Mouse (Mus musculus): ENCODE measurements around the gene Mfap4. TPM values are rescaled to one million over a fixed set of nuclear protein-coding genes. Genes with fewer than 3 reads are reported as not detected.

Mfap4 gene
- 10 to 100 TPM in 1 of 2 experiments, 1 to 10 TPM in 1; 6.9 to 36.6 TPM for total RNA-seq (2021)
- long read RNA-seq, experiment 1, transcript Mfap4-202 (6 exons, 1,722 nt): major isoform, 20 of 24 reads
- long read RNA-seq, experiment 1, partial matches to known transcripts: 2 of 24 reads
- long read RNA-seq, experiment 1, other reads (novel, unspliced or antisense): 1 of 24 reads
- long read RNA-seq, experiment 2, transcript Mfap4-202 (6 exons, 1,722 nt): major isoform, 10 of 12 reads
- long read RNA-seq, experiment 2, partial matches to known transcripts: 0 of 12 reads
- long read RNA-seq, experiment 2, other reads (novel, unspliced or antisense): 2 of 12 reads

DNA sequence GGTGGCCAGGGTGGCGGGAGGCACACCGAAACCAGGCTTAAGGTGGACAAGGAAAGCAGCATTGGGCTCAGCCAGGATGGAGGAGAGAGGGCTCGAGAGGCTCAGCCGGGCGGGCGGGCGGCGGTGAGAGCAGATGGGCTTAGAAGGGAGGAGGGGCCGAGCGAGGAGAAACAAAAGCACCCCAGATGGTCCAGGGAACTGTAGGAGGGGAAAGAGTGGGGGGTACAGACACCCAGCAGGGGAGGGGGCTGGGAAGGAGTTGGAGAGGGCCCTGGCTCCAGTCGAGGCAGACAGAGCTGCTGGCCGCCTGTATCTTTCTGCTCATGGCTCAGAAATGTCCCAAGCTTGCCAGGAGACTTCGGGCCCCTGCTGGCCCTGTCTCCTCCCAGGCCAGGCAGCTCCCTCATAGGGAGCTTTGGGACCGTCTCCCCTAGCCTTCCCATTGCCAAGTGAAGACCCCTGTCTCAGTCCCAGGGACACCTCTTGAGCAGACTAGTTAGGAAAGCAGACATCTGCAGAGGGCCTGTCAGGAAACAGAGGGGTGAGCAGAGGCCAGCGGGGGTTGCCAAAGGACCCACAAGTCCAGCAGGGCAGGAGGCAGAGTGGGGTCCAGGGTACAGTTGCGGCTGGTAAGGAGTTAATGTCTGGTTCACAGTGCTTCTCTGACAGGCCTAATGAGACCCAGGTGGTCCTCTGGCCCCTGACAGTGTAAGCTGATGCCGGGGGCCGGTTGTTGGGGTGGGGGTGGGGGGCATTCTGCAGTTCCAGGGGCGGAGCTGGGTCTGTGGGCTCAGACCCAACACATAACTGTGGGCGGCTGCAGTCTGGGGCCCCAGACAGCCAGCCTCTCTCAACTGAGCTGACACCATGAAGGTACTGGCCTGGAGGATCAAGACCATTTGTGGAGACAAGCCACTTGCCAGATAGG, at the start of gene Mfap4:
Mfap4 (plus strand) TSS at position 819 of the 928 bp plus-strand sequence.
- Histone ChIP-seq H3K4me3 (peak within 1 kb of the TSS; percentile 56), H3K27ac (peak within 1 kb of the TSS; percentile 67)
- DNase-seq: peak; percentile 60
- TF ChIP-seq CTCF (IDR thresholded peaks at IDR 0.05): no peak
- intact Hi-C loops (cut with DNase I): no loop called here

DNA sequence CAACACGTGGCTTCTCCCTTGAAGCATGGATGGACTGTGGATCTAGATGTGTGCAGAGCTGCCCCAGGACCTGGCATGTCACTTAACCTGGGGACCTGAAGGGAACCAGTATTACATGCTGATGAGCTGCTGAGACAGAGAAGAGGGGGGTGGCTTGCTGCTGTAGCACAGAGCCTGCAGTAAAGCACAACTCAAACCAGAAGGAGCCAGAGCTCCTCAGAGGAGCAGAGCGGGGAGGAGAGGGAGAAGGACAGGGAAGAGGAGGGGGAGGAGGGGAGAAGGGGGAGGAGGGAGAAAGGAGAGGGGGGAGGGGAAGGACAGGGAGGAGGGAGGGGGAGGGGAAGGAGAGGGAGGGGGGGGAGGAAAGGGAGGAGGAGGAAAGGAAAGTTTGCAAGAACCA, 48.9 kb upstream of the Mfap4 start:
- no peak for TF ChIP-seq CTCF (IDR thresholded peaks at IDR 0.05)
- Histone ChIP-seq H3K4me3 (no peak overlapping the region), H3K27ac (no peak overlapping the region)
- intact Hi-C loops (cut with DNase I): no loop called here
- no peak for DNase-seq

DNA sequence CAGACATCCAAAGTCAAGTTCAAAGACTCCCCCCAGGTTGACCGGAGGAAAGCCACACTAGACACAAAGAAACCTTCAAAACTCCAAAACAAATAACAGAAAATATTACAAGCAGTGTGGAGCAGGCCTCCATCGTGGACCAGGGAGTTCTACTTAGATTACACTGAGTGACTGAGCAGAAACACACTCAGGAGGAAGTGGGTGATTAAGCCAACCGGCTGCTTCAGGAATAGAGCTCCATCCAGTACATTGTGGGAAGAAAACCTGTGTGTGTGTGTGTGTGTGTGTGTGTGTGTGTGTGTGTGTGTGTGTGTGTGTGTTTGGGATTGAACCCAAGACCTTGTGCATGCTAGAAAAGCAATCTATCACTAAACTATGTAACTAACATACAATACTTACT, 46.1 kb upstream of the Mfap4 start:
- intact Hi-C loops (cut with DNase I): no loop called here
- no peak for TF ChIP-seq CTCF (IDR thresholded peaks at IDR 0.05)

DNA sequence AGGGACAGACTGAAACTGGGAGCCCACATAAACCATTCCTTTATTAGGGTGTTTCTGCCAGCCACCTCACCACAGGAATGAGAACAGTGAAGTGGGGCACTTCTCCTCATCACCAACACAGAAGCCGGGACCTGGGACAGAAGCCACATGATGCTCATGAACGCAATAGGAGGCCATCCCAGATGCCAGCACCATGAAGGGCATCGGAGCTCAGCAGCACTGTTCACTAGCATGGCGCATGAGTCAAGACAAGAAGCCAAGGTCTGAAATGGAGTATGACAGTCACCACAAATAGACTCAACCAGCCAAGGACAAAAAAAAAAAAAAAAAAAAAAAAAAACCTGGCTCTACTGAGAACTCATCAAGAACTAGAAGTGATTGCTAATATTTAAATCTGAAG, 44.8 kb upstream of the Mfap4 start:
- no peak for DNase-seq
- Histone ChIP-seq H3K4me3 (no peak overlapping the region), H3K27ac (no peak overlapping the region)
- intact Hi-C loops (cut with DNase I): no loop called here
- no peak for TF ChIP-seq CTCF (IDR thresholded peaks at IDR 0.05)

More for the DNA sequence above, 46.1 kb upstream of the Mfap4 start:
- Histone ChIP-seq H3K27ac (no peak overlapping the region), H3K4me3 (no peak overlapping the region)
- no peak for DNase-seq

DNA sequence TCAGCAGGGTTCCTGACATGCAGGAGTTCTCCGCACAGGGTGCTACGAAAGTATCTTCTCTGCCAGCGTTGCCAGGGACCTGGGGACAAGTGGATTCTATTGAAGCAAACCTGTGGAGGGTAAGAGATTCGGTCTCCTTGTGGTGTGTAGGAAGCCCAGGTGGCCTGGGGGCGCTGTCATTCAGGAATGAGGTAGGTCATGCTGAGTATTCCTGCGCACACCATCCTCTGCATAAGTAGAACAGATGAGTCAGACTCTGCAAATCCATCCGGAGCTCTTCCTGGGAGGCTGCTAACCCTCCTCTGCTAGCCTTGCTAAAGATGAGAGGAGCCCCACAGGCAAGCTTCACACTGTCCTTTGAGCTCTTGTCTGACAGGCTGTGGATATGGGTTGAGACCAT, 43.6 kb upstream of the Mfap4 start:
- Histone ChIP-seq H3K27ac (no peak overlapping the region), H3K4me3 (no peak overlapping the region)
- no peak for DNase-seq
- TF ChIP-seq CTCF (IDR thresholded peaks at IDR 0.05): no peak
- intact Hi-C loops (cut with DNase I): no loop called here

DNA sequence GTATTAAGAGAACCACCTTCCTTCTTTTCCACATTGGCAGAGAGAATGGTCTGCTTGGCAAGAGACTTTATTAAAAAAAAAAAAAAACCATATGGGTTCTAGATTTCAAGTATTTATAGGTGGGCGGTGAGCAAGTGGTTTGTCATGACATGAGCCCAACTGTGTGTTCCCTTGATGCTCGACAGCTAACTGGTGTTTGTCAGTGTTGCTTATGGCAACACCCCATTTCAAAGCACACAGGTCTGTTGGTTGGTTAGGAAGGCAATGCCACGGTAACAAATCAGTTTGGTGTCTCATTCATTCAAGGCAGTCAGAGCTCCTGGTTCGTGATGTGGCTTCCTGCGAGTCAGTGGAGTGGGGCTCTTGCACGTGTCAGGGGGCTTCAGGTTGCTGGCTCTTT, 41.4 kb upstream of the Mfap4 start:
- no peak for DNase-seq
- TF ChIP-seq CTCF (IDR thresholded peaks at IDR 0.05): no peak
- no peak overlapping the region for H3K27ac ChIP-seq
- no peak overlapping the region for H3K4me3 ChIP-seq
- intact Hi-C loops (cut with DNase I): no loop called here

DNA sequence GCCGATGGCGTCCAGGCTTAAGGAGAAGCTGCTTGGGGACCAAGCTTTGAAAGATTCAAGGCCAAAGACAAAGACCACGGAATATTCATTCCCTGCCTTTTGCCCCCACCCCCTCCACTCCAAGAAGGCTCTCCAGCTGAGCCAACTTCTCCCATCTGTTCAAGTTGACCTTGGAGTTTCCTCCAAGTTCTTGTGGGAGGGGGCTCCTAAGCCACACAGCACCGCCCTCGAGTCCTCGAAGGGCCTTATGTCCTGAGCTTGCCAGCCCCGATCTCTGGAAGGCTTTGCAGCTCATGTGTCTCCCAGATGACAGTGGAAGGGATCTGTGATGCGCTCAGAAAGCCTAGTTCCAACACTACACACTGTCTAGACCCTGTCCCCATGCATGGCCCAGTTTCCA, 37.9 kb upstream of the Mfap4 start:
- no peak overlapping the region for H3K4me3 ChIP-seq
- peak; percentile 40 for DNase-seq
- intact Hi-C loops (cut with DNase I): no loop called here
- no peak for TF ChIP-seq CTCF (IDR thresholded peaks at IDR 0.05)
- peak overlapping the region; percentile 53; the same call in 1 of the 2 replicates for H3K27ac ChIP-seq

DNA sequence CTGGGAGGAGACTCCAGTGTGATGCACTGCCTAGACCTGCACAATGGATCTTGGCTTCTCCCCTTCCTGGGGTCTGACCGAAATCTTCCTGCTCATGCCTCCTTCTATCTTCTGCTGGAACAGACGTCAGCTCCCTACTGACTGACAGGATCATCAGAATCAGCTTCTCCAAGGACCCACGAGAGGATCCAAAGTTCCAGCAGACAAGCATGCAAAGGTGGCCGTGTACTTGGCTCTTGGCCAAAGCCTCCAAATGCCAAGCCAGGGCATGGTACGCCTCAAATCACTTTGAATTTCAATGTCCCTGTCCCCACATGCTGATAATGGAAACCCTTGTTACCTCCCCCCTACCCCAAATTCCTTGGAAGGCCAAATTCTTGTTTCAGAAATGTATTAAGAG, 37.2 kb upstream of the Mfap4 start:
- peak overlapping the region; percentile 53 for H3K27ac ChIP-seq
- no peak overlapping the region for H3K4me3 ChIP-seq
- DNase-seq: peak; percentile 36
- intact Hi-C loops (cut with DNase I): no loop called here
- no peak for TF ChIP-seq CTCF (IDR thresholded peaks at IDR 0.05)

DNA sequence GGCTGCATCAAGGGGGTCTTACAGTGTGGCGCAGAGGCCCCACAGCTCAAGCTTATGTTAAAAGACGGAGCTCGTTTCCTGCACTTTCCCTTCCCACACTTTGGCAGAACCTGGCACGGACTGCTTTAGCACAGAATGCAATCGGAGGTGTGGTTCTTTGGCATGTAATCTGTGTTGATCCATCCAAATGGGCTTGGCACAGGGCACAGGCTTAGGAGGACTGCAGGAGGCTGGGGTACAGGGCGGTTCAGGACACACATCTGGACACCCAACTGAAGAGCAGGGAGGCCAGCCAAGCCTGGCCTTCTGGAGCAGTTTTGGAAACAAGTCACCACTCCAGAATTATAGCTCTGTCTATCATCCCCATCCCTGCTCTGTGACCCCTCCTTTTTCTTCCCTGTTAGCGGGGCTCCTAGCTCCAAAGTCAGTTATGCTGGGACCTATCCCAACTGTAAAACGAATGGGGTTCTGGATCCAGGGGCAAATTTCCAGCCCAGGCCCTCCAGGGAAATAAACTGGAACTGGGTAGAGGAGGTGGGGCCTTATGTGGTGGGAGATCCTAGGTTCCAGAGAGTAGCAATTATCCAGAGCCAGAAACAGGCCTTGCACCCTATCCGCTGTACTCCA, 36.5 kb upstream of the Mfap4 start:
- Histone ChIP-seq H3K27ac (peak overlapping the region; percentile 57), H3K4me3 (no peak overlapping the region)
- intact Hi-C loops (cut with DNase I): no loop called here
- DNase-seq: peak; percentile 79
- no peak for TF ChIP-seq CTCF (IDR thresholded peaks at IDR 0.05)

DNA sequence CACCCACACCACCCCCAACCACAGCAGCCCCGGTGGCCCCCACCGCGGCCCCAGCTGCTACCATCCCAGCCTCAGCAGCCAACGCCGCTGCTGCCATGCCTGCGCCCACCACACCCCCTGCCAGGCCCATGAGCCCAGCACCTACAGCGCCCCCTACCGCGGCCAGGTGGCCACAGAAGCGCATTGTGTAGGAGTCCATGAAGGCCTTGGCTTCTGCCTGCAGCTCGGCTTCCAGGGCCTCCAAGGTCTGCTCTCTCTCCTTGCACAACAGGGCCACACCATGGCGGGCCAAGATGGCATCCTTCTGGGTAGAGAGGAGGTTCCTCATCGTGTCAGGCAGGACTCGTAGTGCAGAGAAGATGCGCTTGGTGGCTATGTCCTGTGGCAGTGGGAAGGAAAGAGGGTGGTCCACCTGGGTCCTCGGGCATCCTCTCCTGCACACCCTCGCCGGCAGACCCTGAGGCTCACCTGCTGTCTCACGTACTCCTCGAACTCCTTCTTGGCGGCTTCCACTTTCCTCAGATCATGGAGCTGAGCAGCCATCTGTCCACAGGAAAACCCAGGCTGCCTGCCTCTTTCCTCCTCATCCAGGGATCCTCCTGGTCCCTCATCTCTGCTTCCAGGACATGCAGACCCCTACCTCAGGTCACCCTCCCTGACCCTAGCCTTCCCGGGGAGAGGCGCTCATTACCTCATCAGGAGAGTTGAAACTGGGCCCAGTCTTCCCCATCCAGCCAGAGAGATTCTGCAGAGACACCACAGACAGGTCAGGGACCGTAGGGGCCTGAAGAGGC, 35.5 kb upstream of the Mfap4 start:
- intact Hi-C loops (cut with DNase I): no loop called here
- peak; percentile 26 for DNase-seq
- Histone ChIP-seq H3K4me3 (no peak overlapping the region), H3K27ac (peak overlapping the region; percentile 57)
- TF ChIP-seq CTCF (IDR thresholded peaks at IDR 0.05): no peak; the same call in 1 of the 2 replicates

DNA sequence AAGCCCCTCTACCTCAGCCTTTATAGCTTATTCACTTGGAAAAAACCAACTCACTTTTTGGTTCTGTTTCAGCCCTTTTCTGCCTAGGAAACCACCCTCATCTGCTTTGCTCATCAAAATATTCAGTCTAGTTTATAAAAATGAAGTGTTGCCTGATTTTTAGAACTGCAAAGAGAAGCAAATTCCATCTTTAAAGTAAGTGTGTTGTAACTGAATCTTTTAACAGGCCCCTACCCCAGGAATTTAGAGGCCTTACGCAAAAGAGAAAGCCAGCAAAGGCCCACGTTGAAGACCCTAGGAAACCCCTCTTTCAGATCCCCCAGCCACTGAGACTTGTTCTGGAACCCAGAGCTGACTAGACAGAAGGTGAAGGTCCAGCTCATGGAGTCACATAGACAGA, 21.2 kb upstream of the Mfap4 start:
- no peak for TF ChIP-seq CTCF (IDR thresholded peaks at IDR 0.05)
- H3K27ac ChIP-seq: no peak overlapping the region
- no peak for DNase-seq
- intact Hi-C loops (cut with DNase I): no loop called here
- no peak overlapping the region for H3K4me3 ChIP-seq

DNA sequence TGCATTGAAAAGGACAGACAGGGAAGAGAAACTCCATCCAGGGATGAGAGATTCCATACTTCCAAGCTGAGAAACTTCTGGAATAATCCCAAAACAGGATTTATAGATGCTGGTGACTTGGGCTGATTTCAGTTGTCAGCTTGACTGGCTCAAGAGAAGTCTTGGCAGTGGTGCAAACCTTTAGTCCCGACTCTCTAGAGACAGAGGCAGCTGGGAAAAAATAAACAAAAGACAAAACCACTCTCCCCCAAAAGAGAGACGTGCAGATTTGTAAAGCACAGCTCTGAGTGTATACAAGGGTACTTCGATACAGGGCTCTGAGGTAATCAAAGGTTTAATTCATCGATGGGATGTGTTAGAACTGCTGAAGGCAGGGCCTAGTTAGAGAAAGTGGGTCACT, 19.8 kb upstream of the Mfap4 start:
- DNase-seq: no peak
- intact Hi-C loops (cut with DNase I): no loop called here
- TF ChIP-seq CTCF (IDR thresholded peaks at IDR 0.05): no peak
- no peak overlapping the region for H3K4me3 ChIP-seq
- H3K27ac ChIP-seq: no peak overlapping the region
